Mouse (Mus musculus) layer of hippocampus, adult 9-10 months (tissue): ENCODE results near the gene Fam111a.

Experiments
- DNase-seq: peaks from one replicate; pipeline ENCODE4 v3.0.0; 2022; ENCODE audit warnings: low spot score

Gene Fam111a

DNA sequence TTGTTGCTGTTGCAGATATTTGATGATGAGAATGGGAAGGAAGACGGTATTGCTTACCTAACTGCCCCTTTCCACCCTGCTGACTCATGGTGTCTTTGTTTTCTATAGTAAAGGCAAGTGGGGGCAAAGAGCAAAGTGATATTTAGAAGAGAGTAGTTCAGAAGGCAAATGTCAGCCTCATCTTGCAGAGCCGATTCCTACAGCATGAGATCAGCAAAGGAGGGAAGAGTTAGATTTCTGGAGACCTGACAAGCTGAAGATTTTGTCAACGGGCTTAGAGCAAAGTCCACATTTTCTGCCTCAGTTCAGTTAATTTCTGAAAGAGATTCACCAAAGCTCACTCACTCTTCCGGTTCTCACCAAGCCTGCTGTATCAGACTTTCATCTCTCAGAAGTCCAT lies 87.6 kb downstream of the Fam111a start, which contains the start of gene Glyat:
Glyat (plus strand) TSS at position 133 of the 400 bp plus-strand sequence.
- DNase-seq, result no peak

DNA sequence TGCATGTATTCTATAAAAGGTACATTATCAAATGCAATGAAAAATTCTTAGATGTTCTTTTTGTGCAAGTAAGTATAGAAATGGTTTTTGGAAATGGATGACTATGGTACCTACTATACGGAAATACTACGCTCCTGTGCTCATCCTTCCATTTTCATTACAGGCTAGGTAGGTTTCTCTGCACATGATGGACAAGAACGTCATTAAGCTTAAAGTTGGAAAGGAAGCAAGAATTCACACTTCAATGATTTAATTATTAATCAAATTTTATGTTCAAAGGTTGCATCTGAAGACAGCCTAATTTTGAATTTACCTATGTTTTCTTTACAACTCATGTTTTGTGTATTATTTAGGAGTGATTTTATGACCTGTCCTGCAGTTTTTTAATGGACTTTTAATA lies 88.7 kb downstream of the Fam111a start:
- no peak for DNase-seq

DNA sequence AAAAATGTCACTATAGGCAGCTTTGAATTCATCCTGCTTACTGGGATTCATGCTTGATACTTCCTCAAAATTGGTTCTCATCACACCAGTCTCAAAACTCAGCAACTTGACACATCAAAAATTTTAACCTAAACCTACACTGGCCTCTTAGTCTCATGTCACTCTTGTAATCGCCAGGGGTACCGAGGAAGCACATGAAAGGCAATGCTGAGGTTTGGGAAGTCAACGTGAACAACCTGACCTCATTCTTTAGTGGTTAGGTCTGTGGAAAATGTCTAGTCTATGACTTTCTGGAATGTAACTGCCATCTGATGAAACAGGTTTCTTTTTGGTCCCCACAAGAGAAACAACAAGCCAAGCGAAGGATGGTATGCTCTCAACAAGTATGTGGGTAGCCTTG lies 89.4 kb downstream of the Fam111a start:
- no peak for DNase-seq

DNA sequence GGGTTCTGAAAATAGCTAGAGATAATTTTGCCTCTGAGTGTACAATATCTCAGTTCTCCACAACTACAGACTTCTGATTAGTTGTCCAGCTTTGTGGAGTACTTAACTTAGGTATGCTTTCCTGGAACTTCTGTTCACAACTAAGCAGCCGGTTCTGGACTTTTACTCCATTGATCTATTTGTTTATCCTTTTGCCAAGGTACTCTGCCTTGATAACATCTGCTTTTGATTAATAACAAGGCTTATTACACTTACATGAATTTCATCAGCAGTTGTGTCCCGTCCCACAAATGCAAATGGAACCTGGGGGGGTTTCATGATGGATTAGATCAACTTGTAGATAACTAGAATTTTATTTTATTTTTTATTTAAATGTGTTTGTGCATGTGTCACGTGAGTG lies 91.3 kb downstream of the Fam111a start:
- no peak for DNase-seq

DNA sequence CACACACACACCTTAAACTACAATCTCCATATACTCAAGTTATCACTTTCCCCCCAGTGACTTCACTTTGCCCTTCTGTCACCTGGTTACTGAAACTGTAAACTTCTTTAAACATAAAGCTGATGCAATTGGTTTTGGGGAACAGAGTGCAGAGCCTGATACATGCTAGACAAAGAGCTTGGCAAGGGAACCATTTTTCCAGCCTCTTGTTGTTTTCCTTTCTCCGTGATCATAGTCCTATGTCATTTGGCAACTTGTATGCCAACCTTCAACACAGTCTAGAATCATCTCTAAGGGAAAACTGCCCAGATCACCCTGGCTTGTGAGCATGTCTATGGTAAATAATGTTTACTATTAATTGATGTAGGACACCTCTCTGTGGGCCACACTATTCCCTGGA lies 92.5 kb downstream of the Fam111a start:
- DNase-seq, result no peak
